Mouse (Mus musculus): ENCODE data around the gene Ccdc33.

The Ccdc33 gene

DNA sequence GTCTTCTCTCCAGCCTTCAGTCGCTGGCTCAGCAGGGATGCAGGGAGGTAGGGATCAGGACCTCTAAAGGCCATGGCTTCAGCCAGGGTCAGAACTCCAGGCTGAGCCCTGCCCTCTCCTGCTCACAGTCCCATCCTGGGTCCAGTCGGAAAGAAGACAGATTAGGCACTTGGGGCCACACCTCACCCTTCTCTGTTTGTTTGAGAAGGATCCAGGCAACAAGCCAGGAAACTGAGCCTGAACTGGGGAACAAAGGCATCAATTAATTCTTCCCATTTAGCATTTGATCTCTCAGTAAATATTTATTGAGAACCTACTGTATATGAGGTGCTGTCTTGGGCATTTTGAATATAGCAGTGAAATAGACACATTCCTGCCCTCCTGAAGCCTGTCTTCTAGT, at the start of gene Ccdc33:
TSS of gene Ccdc33 (minus strand) at position 153 of the 400 bp plus-strand sequence.
- no peak for DNase-seq (ENCODE audit: low spot score)

DNA sequence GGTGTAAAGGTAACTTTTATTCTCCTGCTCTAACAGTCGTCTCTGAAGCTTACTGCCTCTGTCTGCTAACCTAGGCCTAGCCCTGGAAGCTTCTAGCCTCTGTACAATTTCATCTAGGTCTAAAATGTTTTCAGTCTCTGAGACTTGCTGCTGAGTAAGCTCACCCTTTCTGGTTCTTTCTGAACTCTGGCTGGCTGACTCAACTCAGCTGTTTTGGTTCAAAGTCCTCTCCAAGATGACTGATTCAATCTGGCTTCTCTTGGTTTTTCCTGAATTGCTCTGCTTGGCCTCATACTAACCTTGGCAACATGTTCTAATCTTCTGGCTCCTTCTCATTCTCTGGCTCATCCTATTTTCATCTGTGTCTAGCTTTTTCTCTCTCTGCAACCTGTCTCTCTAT, 47.2 kb upstream of the Ccdc33 start:
- DNase-seq (ENCODE audit: low spot score): no peak

DNA sequence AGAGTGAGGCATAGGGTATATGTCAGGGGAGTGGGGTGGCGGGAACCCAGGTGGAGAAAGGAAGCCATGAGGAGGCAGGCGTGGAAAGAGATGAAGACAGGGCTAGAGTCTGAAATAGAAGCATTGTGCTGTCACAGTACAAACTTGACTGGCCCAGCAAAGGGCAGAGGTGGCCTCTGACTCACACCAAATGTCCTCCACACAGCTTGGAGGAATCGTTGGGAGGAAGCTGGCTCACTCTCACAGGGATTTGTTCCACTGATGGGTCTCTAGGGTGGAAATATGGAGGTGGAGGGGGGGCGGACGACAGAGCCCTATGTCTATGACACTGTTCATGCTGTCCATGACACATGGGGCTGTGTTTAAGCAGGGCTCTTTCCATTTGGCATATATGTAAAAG, 44.5 kb upstream of the Ccdc33 start:
- DNase-seq (ENCODE audit: low spot score): no peak

GRCm38 (mm10) chr9:58162173-58162572, 43.5 kb upstream of the Ccdc33 start:
- no peak for DNase-seq (ENCODE audit: low spot score)

DNA sequence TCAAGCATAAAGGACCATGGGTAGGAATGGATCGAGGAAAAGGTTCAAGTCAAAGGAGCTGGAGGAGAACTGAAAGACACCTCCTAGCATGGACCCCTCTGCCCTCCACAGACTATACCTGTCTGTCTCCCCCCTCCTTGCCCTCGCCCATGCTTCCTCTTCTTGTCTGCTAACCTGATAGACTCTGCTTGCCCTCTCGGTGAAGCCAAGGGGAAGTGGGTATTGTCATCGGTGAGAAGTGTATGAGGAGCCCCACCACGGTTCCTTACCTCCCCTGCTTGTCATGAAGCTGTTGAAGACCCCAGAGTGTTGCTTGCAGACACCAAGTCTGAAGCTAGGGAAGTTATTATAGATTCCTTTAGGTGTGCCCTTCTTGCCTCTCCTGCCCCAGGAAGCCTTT, 41.7 kb upstream of the Ccdc33 start:
- DNase-seq (ENCODE audit: low spot score): no peak

- no peak for DNase-seq (ENCODE audit: low spot score)
Observed at GRCm38 (mm10) chr9:58159855-58160254, 41.2 kb upstream of the Ccdc33 start.

DNA sequence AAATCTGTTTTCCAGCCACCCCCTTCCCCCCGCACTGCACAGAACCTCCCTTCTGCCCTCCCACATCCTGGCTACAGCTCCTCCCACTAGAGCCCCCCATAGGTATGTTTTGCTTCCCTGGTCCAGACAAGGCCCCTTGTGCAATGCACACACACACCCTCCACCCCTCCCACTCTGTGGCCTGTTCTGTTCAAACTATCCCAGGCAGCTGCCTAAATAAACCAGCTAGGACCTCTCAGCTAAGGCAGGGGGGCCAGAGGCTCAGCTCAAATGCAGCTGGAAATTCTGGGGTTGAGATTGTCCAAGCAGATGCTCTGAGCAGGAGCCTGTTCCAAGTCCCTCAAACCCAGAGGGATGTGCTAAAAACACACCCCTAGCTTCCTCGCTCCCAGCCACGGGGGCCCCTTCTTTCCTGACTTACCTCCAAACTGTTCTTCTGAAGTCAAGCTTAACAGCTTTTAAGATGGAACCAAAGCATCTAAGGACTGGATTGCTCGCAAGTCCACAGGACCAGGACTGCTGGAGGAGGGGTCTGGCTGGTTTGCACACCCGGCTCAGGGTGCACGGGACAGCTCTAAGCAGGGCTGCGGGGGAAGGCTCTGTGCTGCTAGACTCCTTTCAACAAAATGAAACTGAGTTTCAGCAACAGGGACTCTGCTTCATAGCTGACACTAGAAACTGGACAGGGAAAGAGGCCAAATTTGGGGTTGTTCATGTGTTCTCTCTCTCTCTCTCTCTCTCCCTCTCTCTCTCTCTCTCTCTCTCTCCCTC, 40.1 kb upstream of the Ccdc33 start:
- peak; percentile 68 for DNase-seq (ENCODE audit: low spot score)

DNA sequence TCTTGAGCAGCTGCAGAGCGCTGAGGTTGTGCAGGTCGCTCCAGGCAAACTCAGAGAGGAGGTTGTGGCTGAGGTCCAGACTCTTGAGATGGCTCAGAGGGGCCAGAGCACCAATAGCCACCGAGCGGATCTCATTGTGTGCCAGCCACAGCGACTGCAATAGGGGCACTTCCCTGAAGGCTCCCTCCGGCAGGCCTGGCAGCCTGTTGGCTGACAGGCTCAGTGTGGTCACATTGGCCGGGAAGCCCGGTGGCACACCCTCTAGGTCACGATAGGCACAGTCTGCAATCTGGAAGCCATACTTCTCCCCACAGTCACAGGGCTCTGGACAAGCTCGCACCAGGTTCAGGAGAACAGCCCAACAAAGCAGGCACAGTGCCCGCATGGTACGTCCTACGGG, 39.2 kb upstream of the Ccdc33 start:
- no peak for DNase-seq (ENCODE audit: low spot score)

GRCm38 (mm10) chr9:58156819-58157560, 38.4 kb upstream of the Ccdc33 start:
- no peak for DNase-seq (ENCODE audit: low spot score)

DNA sequence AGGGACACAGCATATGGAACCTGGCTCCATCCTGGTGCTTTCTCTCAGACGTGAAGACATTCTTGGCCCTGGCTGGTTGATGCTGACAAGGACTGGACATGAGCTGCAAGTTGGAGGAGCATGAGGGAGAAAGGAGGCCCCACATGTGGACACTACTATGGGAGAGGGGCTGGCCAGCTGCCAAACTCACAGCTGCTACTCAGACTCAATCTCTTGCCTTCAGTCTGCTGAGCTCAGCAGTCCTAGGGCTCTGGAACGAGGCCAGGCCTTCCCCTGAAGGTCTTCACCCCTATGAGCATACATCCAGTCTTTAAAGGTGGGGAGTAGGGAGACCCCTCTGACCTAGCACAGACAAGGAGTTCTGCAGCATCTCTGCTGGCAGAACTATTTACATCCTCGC, 36.7 kb upstream of the Ccdc33 start:
- DNase-seq (ENCODE audit: low spot score): no peak

- DNase-seq (ENCODE audit: low spot score): no peak
Observed at GRCm38 (mm10) chr9:58153095-58153494, 34.5 kb upstream of the Ccdc33 start.

- DNase-seq (ENCODE audit: low spot score): no peak
Observed at GRCm38 (mm10) chr9:58150733-58151361, 32.2 kb upstream of the Ccdc33 start.

- no peak for DNase-seq (ENCODE audit: low spot score)
Observed at GRCm38 (mm10) chr9:58148806-58149205, 30.2 kb upstream of the Ccdc33 start.

- DNase-seq (ENCODE audit: low spot score): no peak
Observed at GRCm38 (mm10) chr9:58145417-58145816, 26.8 kb upstream of the Ccdc33 start.

DNA sequence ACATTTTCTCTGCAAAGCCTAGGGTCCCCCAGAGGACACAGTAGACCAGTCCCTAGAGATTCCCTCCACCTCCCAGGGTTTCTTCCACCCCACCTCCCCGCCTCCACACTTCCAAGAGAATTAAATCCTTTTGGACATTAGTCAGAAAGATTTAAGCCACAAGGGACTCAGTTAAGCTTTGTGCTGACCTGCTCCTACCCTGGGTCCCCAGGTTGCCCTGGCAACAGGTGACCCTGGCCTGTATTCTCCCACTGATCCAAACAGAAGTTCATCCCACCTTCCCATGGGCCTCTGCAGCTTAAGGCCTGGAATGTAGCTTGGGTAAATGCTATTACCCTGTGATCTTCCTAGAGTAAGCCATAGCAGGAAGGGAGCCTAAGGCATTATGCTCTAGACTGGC, 26.0 kb upstream of the Ccdc33 start:
- peak; percentile 56 for DNase-seq (ENCODE audit: low spot score)

DNA sequence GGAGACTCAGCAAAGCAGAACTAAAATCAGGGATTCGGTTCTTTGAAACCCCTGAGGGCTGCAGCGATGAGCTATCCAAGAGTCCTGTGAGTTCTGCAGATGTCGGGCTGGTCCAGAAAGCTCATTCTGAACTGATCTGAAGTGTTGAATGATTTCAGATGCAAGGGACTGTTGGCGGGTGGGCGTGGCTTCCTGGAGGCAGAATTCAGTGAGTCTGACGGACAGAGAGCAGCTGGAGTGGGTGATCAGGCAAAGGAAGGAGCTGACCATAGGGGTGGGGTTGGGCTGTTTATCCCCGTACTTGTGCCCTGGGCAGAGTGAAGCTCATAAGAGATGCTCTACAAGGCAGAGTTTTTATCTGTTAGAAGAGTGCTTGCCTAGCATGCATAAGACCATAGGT, 24.8 kb upstream of the Ccdc33 start:
- DNase-seq (ENCODE audit: low spot score): peak; percentile 65

DNA sequence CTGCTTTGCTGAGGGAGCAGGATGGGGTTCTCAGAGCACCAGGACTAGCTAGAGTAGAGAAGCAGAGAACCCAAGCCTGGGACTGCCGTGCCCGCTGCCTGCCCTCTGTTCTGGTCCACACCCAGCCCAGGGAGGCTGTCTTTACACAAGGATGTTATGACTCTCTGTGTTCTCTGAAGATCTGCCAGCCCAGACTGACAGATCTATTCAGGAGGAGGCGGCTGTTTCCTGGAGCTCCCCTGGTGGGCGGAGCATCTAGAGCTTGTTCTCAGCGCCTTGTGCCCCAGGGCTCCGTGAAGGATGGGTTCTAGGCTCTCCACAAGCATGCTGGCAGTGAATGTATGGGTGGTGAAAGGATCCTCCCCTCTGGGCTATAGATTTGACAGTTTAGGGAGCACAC, 21.3 kb upstream of the Ccdc33 start:
- no peak for DNase-seq (ENCODE audit: low spot score)

DNA sequence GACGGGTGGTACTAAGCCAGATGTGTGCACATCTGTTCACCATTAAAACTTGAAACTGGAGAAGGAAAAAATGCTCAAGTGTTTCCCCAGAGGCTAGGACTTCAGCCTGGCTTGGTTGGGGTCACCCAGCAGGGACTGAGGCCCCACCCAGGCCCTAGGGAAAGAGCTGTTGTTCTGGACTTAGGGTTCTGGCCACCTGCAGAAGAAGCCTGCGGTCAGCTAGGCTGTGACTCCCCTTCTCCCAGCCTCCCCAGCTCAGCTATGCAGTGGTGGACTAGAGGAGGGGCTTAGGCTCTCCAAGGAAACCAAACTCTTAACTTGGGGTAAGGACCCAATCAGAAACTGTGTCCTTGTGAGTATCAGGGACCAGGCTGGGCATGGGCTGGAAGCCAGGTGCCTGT, 17.3 kb upstream of the Ccdc33 start:
- DNase-seq (ENCODE audit: low spot score): no peak

DNA sequence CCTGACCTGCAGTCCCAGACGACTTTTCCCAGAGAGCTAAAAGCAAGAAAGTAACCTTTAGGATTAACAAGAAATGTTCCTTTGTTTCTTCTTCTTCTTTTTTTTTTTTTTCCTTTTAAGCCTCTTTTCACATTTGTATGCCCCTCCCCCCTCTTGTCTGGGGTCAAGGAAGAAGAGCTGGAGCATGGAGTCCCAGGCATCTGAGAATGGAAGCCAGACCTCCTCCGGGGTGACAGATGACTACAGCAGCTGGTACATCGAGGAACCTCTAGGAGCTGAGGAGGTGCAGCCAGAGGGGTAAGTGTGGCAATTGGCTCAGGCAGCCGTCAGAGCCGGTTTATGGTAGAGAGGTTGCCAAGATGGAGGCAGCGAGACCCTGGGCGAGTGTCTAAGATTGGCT, 16.3 kb upstream of the Ccdc33 start:
- DNase-seq (ENCODE audit: low spot score): peak; percentile 63

DNA sequence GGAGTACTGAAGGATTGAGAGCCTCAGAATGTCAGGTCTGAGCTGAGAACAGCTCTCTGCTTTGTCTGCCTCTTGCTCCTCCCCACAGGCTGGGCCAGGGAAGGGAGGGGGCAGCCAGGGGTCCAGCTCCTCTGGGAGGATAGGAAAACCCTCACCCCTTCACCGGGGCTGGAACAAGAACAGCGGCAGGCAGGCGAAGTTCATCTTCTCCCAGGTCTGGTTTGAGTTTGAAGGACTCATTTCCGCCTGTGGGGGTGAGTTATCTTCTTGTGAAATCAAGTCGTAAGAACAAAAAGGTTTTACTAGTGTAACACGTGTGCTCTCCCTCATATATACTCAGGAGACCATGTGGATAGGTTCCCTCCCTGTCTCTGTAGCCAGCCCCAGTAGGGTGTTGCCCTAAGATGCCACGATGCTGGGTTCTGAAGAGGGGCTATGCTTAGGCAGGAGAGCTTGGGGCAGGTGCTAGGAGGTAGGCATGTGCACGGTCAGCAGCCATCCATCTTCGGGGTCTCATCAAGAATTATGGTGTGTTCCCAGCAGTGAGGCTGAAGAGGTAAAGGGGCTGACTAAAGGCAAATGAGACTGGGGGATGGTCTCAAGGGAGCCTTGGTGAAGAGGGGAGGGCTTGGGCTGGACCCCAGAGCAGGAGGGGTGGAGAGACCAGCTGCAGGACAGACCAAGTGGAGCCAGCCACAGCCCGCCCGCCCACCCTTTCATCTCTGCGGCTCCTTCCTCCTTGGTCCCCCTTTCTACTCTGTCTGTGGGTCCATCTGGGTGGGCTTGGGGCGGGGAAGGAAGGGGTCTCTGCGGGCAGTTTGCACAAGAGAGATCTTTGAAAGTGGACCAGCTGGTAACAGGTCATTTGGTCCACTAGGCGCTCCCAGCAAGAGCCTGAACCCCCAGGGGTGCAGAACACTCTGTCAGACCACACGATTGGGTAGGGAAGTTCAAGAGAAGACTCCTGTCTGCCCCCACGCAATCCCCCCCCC, 15.6 kb upstream of the Ccdc33 start:
- peak; percentile 76 for DNase-seq (ENCODE audit: low spot score)

DNA sequence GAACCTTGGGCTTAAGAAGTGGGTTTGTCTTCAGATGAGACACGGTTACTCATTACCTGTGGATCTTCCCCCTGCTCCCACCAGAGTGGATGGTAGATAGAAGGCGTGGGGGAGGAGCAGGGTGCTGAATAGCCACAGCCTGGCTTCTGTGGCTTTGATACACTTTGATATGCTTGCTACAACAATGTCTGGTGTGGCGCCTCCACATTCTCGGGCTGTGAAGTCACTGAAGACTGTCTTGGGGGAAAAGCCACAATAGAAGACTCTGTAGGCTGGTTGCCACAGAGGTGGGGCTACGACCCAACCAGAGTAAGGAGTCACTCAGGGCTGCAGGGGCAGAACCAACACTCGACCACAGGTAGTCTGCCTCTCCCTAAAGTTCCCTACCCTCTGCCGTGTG, 13.1 kb upstream of the Ccdc33 start:
- DNase-seq (ENCODE audit: low spot score): no peak

DNA sequence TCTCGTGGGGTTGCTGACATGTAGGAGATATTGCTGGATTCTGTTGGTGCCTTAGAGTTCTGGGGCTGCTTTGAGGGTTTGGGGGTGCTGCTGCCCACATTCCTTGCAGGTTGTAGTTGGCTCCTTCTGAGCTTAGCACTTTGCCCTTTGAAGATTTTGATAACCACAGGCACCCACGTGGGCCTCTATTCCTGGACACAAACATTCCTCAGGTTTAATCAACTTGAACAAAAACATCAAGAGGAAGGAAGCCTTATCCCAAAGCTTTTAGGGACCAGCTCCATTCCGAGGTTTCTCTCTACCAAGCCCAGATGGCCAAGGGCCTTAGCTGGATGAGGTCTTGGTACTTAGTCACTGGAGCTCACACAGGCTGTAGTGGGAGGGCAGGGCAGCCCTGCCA, 12.3 kb upstream of the Ccdc33 start:
- DNase-seq (ENCODE audit: low spot score): no peak
